Mouse (Mus musculus) yolk sac, embryonic 10.5 days (tissue): ENCODE results near the gene Tmsb15b2.
"Not testable (repeated sequence)": the region's sequence is repeated elsewhere in the genome, so short reads cannot be mapped to it uniquely, and the experiment has no call there.

Experiments
- DNase-seq: peaks from one replicate; pipeline ENCODE4 v3.0.0-alpha.2; 2017; ENCODE audit warnings: low spot score

The Tmsb15b2 gene

GRCm38 (mm10) chrX:136975397-136975796, at the start of gene Tmsb15b2:
TSS of gene Tmsb15b2 (minus strand) at chrX:136975497.
- not testable (repeated sequence) for DNase-seq

DNA sequence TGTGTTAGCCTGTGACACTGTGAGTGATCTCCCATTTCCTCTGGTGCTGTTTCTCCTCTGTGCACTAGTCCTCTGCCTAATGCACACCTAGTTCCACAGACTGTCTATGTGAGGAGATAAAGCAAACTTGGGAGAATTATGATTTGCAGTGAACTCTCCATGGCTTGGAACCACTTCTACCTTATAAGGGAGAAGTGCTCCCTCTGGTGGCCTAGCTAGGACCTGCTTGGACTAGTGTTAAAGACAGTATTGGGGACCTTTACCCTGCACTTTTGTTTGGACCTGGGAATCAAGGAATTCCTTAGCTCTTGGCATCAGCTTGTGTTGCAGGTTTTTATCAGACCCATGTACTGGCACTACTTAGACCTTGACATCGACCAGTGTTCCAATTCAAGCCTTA, 44.0 kb upstream of the Tmsb15b2 start:
- peak; percentile 9 for DNase-seq

- no peak for DNase-seq
These were observed 42.4 kb upstream of the Tmsb15b2 start for GRCm38 (mm10) chrX:137017668-137018067.

DNA sequence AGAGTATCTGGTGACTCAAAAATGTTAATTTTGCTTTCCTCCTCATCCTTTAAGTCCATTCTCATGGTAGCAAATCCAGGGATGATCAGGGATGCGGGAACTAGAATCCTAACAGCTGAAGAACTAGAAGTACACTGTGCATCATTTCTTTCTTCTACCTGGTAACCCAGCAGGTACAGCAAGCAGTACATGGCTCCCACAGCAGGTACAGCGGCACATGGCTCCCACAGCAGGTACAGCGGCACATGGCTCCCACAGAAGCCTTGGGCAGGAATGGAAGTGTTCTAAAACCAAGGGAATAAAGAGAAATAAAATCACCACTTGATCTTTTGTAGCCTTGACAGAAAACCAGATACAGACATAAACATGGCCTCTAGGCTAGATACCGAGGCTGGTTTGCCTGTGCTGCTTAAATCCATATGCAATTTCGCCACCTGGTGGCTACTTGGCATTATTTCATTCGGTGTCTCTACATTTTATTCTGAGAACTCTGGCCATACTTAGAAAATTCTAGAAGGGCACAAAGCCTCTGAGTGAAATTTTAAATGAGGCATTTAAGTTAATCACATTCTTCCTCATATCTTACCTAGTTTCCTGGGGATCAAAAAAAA, 39.9 kb upstream of the Tmsb15b2 start:
- DNase-seq = peak; percentile 17

DNA sequence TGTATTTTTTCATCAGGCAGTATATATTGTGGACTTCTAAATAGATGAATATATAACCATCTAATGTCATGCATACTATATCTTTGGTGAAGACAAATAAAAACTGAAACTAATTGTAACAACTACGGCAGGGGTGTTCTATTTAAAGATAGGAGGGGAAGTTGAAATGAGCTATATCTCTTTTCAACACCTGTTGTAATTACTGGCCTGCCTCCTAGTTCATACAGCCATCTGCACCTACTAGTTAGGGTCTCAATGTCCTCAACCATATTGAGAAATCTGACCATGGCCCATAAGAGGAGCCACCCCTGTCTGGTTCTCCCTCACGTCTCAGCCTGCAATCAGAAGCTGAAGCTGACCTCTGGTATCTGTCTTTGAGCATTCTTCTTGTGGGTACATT, 21.0 kb upstream of the Tmsb15b2 start:
- DNase-seq = no peak

GRCm38 (mm10) chrX:136993641-136994040, 18.3 kb upstream of the Tmsb15b2 start:
- no peak for DNase-seq

DNA sequence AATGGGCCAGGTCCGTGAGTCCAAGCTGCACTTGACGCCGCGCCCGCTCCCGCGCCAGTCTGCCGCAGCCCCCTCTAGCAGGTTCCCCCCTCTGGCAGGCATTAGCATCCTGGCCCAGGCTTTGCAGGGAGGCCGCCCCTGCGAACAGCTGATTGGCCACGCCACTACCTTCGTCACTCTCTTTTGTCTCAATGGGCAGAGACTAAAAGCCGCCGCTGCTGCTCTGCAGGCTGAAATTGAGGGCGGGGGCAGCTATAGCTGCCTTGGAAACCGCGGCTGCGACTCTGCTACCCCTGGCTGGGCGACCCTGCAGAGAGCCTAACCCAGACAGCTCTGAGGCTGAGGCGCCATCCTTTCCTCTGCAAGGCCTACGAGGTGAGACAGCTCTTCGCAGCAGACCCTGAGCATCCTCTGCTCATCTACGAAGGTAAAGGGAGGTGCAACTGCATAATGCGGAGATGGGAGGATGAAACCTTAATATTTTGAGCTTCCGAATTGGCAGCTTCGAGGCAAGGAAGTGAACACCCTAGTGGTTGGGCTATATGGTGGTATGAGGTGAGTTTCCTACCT, 17.8 kb upstream of the Tmsb15b2 start, which contains the start of gene Zcchc18:
Gene Zcchc18 (plus strand): TSS at position 178 of the 570 bp plus-strand sequence.
- peak; percentile 40 for DNase-seq

DNA sequence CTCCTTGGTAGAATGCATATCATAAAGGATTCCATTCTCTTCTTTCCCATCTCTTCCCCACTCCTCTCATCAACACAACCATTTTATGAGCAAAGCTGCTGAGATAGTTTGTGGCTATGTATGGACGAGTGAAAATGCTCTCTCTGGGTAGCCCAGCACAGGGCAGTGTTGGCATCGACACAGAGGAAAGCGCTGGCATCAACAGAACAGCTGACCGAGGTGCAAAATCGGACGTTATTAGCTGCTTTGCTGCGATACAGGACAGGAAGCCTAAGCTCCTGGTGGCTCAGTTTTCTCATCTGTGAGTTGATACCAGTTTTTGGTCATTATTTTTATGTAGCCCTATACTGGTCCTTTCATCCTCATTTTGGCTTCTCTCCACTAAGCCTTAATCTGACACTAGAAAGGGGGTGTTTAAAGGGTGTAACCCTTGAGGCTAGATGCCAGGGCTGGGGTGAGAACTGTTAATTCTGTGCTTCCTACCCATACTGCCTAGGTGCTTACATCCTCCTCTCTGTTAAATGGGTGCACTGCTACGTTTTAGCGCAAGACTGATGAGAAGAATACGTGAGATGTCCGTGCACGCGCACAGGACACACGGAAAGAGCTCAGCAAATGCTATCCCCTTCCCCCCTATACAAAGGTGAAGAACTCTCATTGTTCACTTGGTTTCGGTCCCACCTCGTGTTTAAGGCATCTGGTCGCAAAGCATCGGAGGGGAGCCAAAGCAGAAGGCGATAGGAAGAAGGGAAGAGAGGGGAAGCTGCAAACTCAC, 17.1 kb upstream of the Tmsb15b2 start:
- DNase-seq = no peak

DNA sequence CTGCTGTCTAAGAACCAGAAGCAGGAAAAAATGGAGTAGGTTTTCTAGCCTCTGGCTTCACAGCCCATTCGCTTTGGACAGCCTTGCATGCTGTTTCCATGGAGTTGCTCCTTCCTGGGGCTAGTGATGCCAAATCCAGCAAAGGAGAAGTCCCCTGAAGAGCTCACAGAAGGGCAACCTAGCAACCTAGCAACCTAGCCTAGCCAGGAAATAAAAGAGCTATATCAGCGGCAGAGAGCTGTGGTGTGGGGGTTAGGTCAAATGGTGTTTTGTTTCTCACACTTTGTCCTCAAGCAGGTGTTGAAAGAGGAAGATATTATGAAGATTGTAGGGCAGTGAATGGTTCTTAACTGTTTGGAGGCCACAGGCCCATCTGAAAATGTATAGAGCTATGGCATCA, 16.0 kb upstream of the Tmsb15b2 start:
- no peak for DNase-seq

DNA sequence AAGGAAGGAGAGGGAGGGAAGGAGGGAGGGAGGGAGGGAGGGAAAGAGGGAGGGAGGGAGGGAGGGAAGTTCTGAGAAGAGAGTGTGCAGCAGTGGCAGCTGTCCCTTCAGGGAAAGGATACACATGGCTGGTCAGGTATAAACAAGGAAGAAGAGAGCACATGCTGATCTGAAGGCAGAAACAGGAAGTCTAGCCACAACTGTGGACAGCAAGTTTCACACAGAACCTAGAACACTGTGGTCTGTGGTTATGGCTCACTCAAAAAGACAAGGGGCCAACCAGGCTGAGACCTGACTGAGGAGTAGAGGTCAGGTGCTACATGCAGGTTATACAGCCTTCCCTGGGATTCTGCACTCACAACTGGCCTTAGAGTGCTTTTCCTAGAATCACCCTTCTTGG, 10.7 kb upstream of the Tmsb15b2 start:
- no peak for DNase-seq

DNA sequence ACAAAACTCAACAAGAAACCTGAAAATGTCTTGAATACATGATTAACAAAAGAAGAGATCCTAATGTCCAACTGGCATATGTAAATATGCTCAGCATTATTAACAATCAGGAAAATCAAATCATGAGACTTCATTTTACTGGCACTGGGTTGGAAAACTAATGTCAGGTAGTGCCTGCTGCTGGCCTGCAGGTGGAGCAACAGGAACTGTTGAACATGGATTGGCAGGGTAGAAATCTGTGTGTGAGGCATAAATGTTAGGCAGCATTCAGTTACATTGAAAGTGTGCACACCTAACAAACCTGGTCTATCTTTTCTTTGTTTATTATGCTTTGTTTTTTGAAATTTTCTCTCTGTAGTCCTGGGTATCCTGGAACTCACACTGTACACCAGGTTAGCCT, 3.3 kb upstream of the Tmsb15b2 start:
- DNase-seq = no peak

DNA sequence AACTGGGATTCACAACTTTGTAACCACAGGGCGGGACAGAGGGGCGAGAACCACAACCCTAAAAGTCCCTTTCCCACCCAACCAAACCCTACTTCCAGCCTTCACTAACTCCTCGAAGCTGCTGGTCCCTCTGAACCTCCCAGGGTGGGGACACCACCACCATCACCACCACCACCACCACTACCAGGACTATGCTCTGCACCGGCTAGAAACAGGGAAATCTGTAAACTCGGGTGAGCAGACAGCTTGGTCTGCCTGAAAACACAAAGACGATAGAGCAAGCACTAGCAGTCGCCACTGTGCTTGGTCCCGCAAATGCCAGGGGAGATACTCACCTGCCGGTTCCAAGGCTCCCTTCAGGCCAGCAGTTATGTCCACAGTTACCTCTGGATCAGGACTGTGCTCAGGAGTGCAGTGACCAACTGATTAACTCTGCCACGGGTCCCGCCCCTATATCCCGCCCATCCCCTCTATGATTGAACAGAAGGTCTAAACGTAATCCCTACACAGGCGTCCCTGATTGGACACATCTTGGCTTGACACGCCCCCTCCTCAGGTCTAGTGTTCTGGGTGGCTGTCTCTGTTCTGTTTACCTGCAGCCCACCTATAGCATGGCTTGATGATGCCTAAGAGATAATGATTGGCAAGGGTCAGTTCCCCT, 1.3 kb upstream of the Tmsb15b2 start, which contains the start of the genes Tmsb15l and Tmsb15b1:
Gene Tmsb15l (minus strand): TSS at position 446 of the 661 bp plus-strand sequence.
Gene Tmsb15b1 (minus strand): TSS at position 451 of the 661 bp plus-strand sequence.
- DNase-seq = peak; percentile 83

- no peak for DNase-seq
These were observed 15.6 kb downstream of the Tmsb15b2 start for GRCm38 (mm10) chrX:136959688-136960087.

DNA sequence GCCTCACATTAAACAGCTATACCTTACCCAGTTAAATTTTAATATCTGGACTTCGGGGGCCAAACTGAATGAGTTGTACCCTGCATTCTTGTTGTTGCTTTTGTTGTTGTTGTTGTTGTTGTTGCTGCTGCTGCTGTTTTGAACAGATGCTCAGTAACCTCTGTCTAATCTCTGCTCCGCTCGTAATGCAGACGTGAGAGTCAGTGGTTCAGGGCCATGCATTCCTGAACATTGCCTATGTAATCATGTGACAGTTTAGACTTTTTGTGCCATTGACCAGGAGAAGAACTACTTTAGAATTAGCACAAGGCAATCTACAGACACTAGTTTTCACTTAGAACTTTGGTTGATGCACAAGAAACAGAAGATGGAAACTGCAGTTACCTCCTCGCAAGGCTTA, 17.0 kb downstream of the Tmsb15b2 start:
- DNase-seq = not testable (repeated sequence)

GRCm38 (mm10) chrX:136957583-136958279, 17.6 kb downstream of the Tmsb15b2 start:
- peak; percentile 71 for DNase-seq

DNA sequence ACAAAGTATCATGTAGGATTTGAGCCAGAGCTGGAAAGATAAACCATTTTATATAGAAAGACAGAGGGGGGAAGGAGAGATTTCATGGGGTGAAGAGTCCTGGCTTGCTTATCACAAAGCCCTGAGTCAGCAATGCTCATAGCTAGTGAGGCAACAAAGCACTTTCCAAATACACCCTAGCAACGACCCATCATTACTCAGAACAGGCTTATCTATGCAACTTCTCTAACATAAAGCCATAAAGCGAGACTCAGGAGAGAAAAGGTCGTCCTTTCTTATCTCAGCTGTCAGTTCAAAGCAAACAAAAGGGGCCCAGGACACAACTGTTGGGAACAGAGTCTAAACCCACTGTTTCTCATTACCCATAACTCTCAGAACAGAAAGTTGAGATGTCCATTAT, 37.3 kb downstream of the Tmsb15b2 start:
- DNase-seq = peak; percentile 53

DNA sequence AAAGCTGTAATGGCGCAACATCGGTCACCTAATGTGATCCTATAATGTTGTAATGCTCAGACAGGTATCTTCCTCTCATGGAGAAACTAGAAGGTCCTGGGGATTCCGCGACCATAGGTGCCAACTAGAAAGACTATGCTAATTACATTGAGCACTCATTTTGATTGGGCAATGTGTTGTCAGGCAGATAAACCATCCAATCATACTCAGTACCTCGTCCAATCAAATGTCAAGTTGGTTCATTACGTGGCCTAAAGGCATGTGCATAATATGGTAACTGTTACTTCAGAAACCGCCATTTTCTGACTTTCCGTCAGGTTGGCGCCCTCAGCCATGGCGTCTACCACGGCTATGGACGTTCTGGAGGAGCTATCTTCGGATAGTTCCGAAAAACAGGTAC, 48.3 kb downstream of the Tmsb15b2 start, which contains the start of gene H2bfm:
Gene H2bfm (plus strand): TSS at position 295 of the 400 bp plus-strand sequence.
- no peak for DNase-seq

GRCm38 (mm10) chrX:136925863-136926262, 49.4 kb downstream of the Tmsb15b2 start:
- no peak for DNase-seq
